Mouse (Mus musculus): ENCODE results near the gene Galnt7. TPM values are rescaled to one million over a fixed set of nuclear protein-coding genes. Genes with fewer than 3 reads are reported as not detected.
"Not testable (repeated sequence)": the region's sequence is repeated elsewhere in the genome, so short reads cannot be mapped to it uniquely, and the experiment has no call there.

Gene Galnt7
- polyA plus RNA-seq, 1 experiment from 2014 or later: 39.9 TPM

DNA sequence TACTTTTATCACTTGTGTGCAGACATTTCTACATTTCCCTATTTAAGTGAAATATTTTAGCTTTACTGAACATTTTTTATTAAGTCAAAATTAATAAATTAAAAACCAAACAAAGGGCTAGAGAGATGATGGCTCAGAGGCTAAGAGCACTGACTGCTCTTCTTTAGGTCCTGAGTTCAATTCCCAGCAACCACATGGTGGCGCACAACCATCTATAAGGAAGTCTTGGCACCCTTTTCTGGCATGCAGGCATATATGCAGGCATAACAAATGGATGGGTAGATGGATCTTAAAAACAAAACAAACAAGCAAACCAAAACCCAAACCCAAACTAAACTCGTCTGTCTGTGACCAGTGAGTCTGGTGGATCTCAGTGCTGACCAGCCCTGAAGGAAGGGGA is 120.6 kb downstream of the Galnt7 start:
- Histone ChIP-seq H3K36me3 (ENCODE audit: control insufficient read depth, insufficient read depth, low read length) (peaks cover 9% of the 10 kb centered on the region), H3K9me3 (replicated peaks; ENCODE audit: control insufficient read depth, low read length) (no peaks in the 10 kb centered on the region; the same call in 1 of the 2 replicates), H3K9ac (ENCODE audit: low read length) (no peak overlapping the region), H3K4me1 (ENCODE audit: control insufficient read depth, insufficient read depth, low read length) (no peaks in the 10 kb centered on the region), H3K27me3 (ENCODE audit: control insufficient read depth, insufficient read depth, low read length) (no peaks in the 10 kb centered on the region), H3K4me3 (replicated peaks; ENCODE audit: low read length) (no peak overlapping the region), H3K27ac (ENCODE audit: low read length) (no peak overlapping the region), H3K4me2 (ENCODE audit: low read depth, low read length) (no peak overlapping the region)
- ATAC-seq (ENCODE audit: insufficient read depth, low FRiP score): no peak
- 56% methylated on average over 2 of the region's 2 CpGs for WGBS

DNA sequence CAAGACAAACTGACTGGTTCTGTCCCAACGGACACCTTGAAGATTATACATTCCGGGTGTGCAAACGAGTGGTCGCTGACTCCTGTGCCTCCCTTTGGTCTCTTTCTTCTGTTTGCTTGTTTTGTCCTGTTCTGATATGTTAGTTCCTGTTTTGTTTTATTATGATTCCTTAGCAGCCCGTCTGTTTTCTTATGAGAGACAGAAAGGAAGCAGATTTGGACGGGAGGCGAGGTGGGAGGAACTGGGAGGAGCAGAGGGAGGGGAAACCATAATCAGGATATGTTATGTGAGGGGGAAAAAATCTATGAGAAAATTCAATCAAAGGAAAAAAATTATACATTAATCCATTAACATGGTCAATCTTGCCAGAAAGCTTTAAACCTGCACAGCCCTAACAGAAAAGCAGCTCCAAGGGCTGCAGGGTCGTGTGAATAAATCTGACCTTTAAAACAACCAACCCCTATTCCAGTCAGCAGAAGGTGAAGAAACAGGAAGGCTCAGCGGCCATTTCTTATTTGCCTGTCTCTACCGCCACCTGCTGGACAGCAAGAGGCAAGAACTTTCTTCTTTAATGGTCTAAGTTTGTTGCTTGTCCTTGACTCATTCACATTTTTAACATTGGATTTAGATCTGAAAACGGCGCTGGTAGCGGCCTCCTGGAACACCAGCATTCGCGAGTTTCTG is 122.0 kb downstream of the Galnt7 start:
- Histone ChIP-seq H3K4me1 (ENCODE audit: control insufficient read depth, insufficient read depth, low read length) (no peaks in the 10 kb centered on the region), H3K27me3 (ENCODE audit: control insufficient read depth, insufficient read depth, low read length) (no peaks in the 10 kb centered on the region), H3K4me3 (replicated peaks; ENCODE audit: low read length) (peak overlapping the region; percentile 22; the same call in 1 of the 2 replicates), H3K36me3 (ENCODE audit: control insufficient read depth, insufficient read depth, low read length) (peaks cover 4% of the 10 kb centered on the region), H3K4me2 (ENCODE audit: low read depth, low read length) (peak overlapping the region; percentile 45), H3K9ac (ENCODE audit: low read length) (peak overlapping the region; percentile 43), H3K9me3 (replicated peaks; ENCODE audit: control insufficient read depth, low read length) (no peaks in the 10 kb centered on the region; the same call in 1 of the 2 replicates), H3K27ac (ENCODE audit: low read length) (peak overlapping the region; percentile 62)
- peak; percentile 57; the same call in 1 of the 2 replicates for ATAC-seq (ENCODE audit: insufficient read depth, low FRiP score)
- WGBS: 22% methylated on average over 15 of the region's 15 CpGs

DNA sequence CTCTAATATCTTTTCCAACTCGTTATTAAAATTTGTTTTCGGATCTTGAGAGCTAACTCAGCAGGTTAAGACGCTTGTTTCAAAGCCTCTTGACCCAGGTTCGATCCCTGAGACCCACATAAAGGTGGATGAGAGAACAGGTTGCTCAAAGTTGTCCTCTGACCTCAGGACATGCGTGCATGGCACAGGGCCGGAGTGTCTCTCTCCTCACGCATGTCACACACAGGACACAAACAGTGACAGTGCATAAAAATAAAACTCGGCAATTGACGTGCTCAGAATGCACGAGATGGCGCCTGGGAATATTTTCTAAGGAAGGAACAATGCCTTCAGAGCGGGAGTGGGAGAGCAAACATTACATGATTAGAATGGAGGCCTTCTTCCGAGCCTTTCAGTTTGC is 122.6 kb downstream of the Galnt7 start:
- no peak for ATAC-seq (ENCODE audit: insufficient read depth, low FRiP score)
- WGBS: 74% methylated on average over 13 of the region's 13 CpGs

DNA sequence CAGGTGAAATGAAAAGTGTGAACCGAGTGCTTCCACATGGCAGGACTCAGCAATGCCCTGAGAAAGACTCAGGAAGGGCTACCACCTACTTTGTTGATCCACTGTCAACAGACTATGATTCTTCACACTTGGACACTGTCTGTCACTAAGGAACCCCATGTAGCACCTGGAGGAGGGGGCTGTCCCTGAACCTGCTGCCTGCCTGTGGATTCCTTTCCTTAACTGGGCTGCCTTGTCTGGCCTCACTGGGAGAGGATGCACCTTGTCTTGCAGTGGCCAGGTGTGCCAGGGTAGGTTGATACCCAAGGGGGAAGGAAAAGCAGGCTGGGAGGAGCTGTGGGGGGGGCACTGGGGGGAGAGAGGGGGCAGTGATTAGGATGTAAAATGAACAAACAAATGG is 124.8 kb downstream of the Galnt7 start:
- Histone ChIP-seq H3K4me1 (ENCODE audit: control insufficient read depth, insufficient read depth, low read length) (no peaks in the 10 kb centered on the region), H3K4me2 (ENCODE audit: low read depth, low read length) (no peak overlapping the region), H3K4me3 (replicated peaks; ENCODE audit: low read length) (no peak overlapping the region), H3K27me3 (ENCODE audit: control insufficient read depth, insufficient read depth, low read length) (no peaks in the 10 kb centered on the region), H3K27ac (ENCODE audit: low read length) (no peak overlapping the region), H3K9ac (ENCODE audit: low read length) (no peak overlapping the region), H3K36me3 (ENCODE audit: control insufficient read depth, insufficient read depth, low read length) (no peaks in the 10 kb centered on the region), H3K9me3 (replicated peaks; ENCODE audit: control insufficient read depth, low read length) (no peaks in the 10 kb centered on the region)
- no peak for ATAC-seq (ENCODE audit: insufficient read depth, low FRiP score)
- WGBS: 97% methylated on average over 1 of the region's 1 CpGs

More for the DNA sequence above, 122.6 kb downstream of the Galnt7 start:
- Histone ChIP-seq H3K4me2 (ENCODE audit: low read depth, low read length) (peak overlapping the region; percentile 45), H3K9ac (ENCODE audit: low read length) (peak overlapping the region; percentile 43), H3K36me3 (ENCODE audit: control insufficient read depth, insufficient read depth, low read length) (no peaks in the 10 kb centered on the region), H3K4me3 (replicated peaks; ENCODE audit: low read length) (peak overlapping the region; percentile 22; the same call in 1 of the 2 replicates), H3K27ac (ENCODE audit: low read length) (peak overlapping the region; percentile 62), H3K4me1 (ENCODE audit: control insufficient read depth, insufficient read depth, low read length) (no peaks in the 10 kb centered on the region), H3K9me3 (replicated peaks; ENCODE audit: control insufficient read depth, low read length) (no peaks in the 10 kb centered on the region), H3K27me3 (ENCODE audit: control insufficient read depth, insufficient read depth, low read length) (no peaks in the 10 kb centered on the region)

DNA sequence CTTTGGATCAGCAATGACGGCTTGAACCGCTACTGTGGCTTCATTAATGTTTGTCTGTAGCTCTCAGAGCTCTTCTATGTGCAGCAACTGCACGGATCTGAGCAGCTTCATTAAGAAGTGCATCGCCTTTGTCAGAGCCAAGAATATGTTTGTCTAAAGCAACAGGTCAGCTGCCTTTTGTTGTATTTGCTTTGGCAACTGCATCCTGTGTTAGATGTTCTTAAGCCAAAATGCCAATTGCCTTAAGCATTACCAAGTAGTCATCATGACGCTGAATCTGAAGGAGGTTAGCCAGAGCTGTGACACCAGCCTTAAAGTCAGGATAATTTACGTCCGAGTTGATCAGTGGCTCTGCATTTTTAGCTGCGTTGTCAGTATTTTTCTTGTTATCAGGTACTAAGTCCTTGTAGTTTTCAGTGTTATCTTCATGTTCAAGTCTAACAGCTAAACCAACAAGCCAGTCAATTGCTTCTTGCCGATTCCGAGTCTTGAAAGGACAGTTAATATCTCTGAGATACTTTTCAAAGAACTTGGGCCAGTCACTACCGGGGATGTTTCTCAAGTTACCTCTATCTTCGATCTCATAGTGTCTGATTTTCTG is 132.5 kb downstream of the Galnt7 start:
- no peak for ATAC-seq (ENCODE audit: insufficient read depth, low FRiP score)
- Histone ChIP-seq H3K4me2 (ENCODE audit: low read depth, low read length) (no peak overlapping the region), H3K9ac (ENCODE audit: low read length) (no peak overlapping the region), H3K36me3 (ENCODE audit: control insufficient read depth, insufficient read depth, low read length) (peaks cover 6% of the 10 kb centered on the region), H3K9me3 (replicated peaks; ENCODE audit: control insufficient read depth, low read length) (no peaks in the 10 kb centered on the region), H3K27ac (ENCODE audit: low read length) (no peak overlapping the region), H3K4me3 (replicated peaks; ENCODE audit: low read length) (no peak overlapping the region), H3K27me3 (ENCODE audit: control insufficient read depth, insufficient read depth, low read length) (no peaks in the 10 kb centered on the region), H3K4me1 (ENCODE audit: control insufficient read depth, insufficient read depth, low read length) (no peaks in the 10 kb centered on the region)
- 76% methylated on average over 12 of the region's 12 CpGs for WGBS

DNA sequence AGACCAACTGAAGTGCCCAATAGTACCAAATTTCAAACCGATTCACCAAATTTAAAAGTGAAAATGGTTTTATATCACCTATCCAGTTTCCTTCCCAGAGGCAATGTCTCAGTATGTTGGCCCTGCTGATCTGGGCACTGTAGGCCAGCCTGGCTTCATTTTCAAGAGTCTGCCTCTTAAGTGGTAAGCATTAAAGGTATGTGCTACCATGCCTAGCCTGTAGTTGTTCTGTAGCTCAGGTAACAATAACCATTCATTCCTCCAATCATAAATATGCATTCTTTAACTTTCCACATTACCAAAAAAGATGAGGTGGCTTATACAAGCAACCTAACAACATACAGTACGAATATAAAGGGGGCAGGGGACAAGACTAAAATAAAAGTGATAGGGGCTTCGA is 135.1 kb downstream of the Galnt7 start:
- ATAC-seq (ENCODE audit: insufficient read depth, low FRiP score): no peak
- no peak overlapping the region for H3K4me2 ChIP-seq (ENCODE audit: low read depth, low read length)
- H3K27me3 ChIP-seq (ENCODE audit: control insufficient read depth, insufficient read depth, low read length): no peaks in the 10 kb centered on the region
- no peaks in the 10 kb centered on the region for H3K9me3 ChIP-seq (replicated peaks; ENCODE audit: control insufficient read depth, low read length)
- no peak overlapping the region for H3K9ac ChIP-seq (ENCODE audit: low read length)
- peaks cover 6% of the 10 kb centered on the region for H3K36me3 ChIP-seq (ENCODE audit: control insufficient read depth, insufficient read depth, low read length)
- H3K4me3 ChIP-seq (replicated peaks; ENCODE audit: low read length): no peak overlapping the region
- H3K27ac ChIP-seq (ENCODE audit: low read length): no peak overlapping the region
- WGBS: 87% methylated on average over 3 of the region's 3 CpGs
- H3K4me1 ChIP-seq (ENCODE audit: control insufficient read depth, insufficient read depth, low read length): peaks cover 4% of the 10 kb centered on the region; the same call in 1 of the 2 replicates

DNA sequence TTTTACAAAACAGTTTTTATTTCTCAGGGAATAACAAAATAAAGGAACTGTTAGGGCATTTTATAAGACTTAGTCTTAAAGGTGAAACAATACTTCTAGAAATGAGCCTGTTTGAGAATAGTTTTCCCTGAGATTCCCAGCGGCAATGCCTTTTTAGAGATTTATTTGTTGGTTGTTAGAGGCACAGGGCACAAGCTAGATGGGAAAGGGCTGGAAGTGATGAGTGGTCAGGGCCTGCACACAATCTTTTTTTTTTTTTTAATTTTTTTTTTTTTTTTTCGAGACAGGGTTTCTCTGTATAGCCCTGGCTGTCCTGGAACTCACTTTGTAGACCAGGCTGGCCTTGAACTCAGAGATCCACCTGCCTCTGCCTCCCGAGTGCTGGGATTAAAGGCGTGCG is 136.1 kb downstream of the Galnt7 start:
- not testable (repeated sequence) for H3K9ac ChIP-seq (ENCODE audit: low read length); H3K9me3 ChIP-seq (replicated peaks; ENCODE audit: control insufficient read depth, low read length); H3K36me3 ChIP-seq (ENCODE audit: control insufficient read depth, insufficient read depth, low read length); ATAC-seq (ENCODE audit: insufficient read depth, low FRiP score); H3K4me3 ChIP-seq (replicated peaks; ENCODE audit: low read length); H3K4me2 ChIP-seq (ENCODE audit: low read depth, low read length); H3K27ac ChIP-seq (ENCODE audit: low read length); H3K27me3 ChIP-seq (ENCODE audit: control insufficient read depth, insufficient read depth, low read length); H3K4me1 ChIP-seq (ENCODE audit: control insufficient read depth, insufficient read depth, low read length)
- 95% methylated on average over 4 of the region's 5 CpGs for WGBS

DNA sequence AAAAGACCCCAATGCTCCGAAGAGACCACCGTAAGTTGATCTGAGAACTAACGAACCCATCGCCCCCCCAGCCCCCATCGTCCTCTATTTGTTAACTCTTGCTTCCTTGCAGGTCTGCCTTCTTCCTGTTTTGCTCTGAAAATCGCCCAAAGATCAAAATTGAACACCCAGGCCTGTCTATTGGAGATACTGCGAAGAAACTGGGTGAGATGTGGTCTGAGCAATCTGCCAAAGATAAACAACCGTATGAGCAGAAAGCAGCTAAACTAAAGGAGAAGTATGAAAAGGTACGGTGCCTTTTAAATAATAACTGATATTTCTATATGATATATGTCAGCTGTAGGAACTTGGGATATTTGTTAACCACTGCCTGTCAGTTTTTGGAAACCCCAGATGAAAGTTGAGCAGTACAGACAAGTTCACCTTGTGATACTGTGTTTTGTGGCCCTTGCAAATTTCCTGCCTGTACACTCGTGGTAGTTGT is 139.6 kb downstream of the Galnt7 start:
- Histone ChIP-seq H3K27ac (ENCODE audit: low read length) (peak overlapping the region; percentile 100; the same call in 1 of the 2 replicates), H3K9ac (ENCODE audit: low read length) (peak overlapping the region; percentile 100), H3K4me2 (ENCODE audit: low read depth, low read length) (peak overlapping the region; percentile 64), H3K4me3 (replicated peaks; ENCODE audit: low read length) (peak overlapping the region; percentile 79)
- ATAC-seq (ENCODE audit: insufficient read depth, low FRiP score); H3K4me1 ChIP-seq (ENCODE audit: control insufficient read depth, insufficient read depth, low read length); H3K9me3 ChIP-seq (replicated peaks; ENCODE audit: control insufficient read depth, low read length); H3K36me3 ChIP-seq (ENCODE audit: control insufficient read depth, insufficient read depth, low read length); H3K27me3 ChIP-seq (ENCODE audit: control insufficient read depth, insufficient read depth, low read length): not testable (repeated sequence)
- WGBS: 4% methylated on average over 10 of the region's 10 CpGs
